Mouse (Mus musculus) spleen, adult 2 months (tissue): ENCODE measurements around the gene Prmt3. TPM values are rescaled to one million over a fixed set of nuclear protein-coding genes. Genes with fewer than 3 reads are reported as not detected.

Experiments
- DNase-seq, 2 experiments: peaks; one replicate each; pipeline versions ENCODE4 v3.0.0 to v3.0.0-alpha.2; 2012 to 2021; ENCODE audit warnings: low spot score in 2 of 2, low read depth in 1 of 2
- H3K27ac ChIP-seq: fragments of 200-500 bp; 2 replicates; pipeline ENCODE4 v1.5.1; 2012; ENCODE audit warnings: low read length, inconsistent platforms; ENCODE audit not compliant: insufficient read depth
- H3K27me3 ChIP-seq: fragments of 200-500 bp; 2 replicates; pipeline ENCODE4 v1.6.1; 2012; ENCODE audit warnings: mild to moderate bottlenecking, moderate library complexity, low read length, inconsistent platforms; ENCODE audit not compliant: control insufficient read depth, insufficient read depth
- H3K36me3 ChIP-seq: fragments of 200-500 bp; 2 replicates; pipeline ENCODE4 v1.6.1; 2012; ENCODE audit warnings: mild to moderate bottlenecking, low read length, inconsistent platforms; ENCODE audit not compliant: control insufficient read depth, insufficient read depth
- H3K4me1 ChIP-seq: fragments of 200-500 bp; 2 replicates; pipeline ENCODE4 v1.6.1; 2011; ENCODE audit warnings: inconsistent platforms; ENCODE audit not compliant: control insufficient read depth, insufficient read depth, insufficient read length
- H3K4me3 ChIP-seq: fragments of 200-500 bp; 2 replicates; pipeline ENCODE4 v1.5.1; 2011; ENCODE audit warnings: mild to moderate bottlenecking, inconsistent platforms; ENCODE audit not compliant: insufficient read depth, insufficient read length; ENCODE audit errors: extremely low read depth
- CTCF ChIP-seq: fragments of 200-500 bp; IDR thresholded peaks from 2 replicates; pipeline ENCODE4 v1.5.1; 2011; ENCODE audit warnings: mild to moderate bottlenecking, inconsistent platforms; ENCODE audit not compliant: insufficient read depth, insufficient read length, insufficient replicate concordance; ENCODE audit errors: extremely low read depth
- POLR2A ChIP-seq: fragments of 200-500 bp; IDR thresholded peaks from 2 replicates; pipeline ENCODE4 v1.6.1; 2011; ENCODE audit warnings: low read depth, low read length, inconsistent platforms
- WGBS: fragments of 180-500 bp; shearing (Covaris S2); methylation state at CpG from one replicate; pipeline ENCODE4 v1.1.7; 2018; 5-methylcytosine and 5-hydroxymethylcytosine counted together
- polyA plus RNA-seq: library from polyadenylated mRNA; depleted of rRNA; stranded (reverse); fragments of >200 nt; gene quantifications from 2 replicates; pipeline ENCODE4 v1.2.3, GENCODE M21; 2012

The Prmt3 gene
- polyA plus RNA-seq, 1 experiment = 17.1 TPM

GRCm38 (mm10) chr7:49809100-49809499, 31.0 kb downstream of the Prmt3 start:
- peaks cover 17% of the 10 kb centered on the region for H3K36me3 ChIP-seq
- H3K4me3 ChIP-seq = no peak overlapping the region
- WGBS = 94% methylated on average over 6 of the region's 6 CpGs
- TF ChIP-seq CTCF (no peak), POLR2A (no peak)
- no peak overlapping the region for H3K27ac ChIP-seq
- no peak for DNase-seq
- no peaks in the 10 kb centered on the region for H3K4me1 ChIP-seq
- H3K27me3 ChIP-seq = no peaks in the 10 kb centered on the region

GRCm38 (mm10) chr7:49809562-49809961, 31.4 kb downstream of the Prmt3 start:
- no peak overlapping the region for H3K27ac ChIP-seq
- H3K36me3 ChIP-seq = peaks cover 17% of the 10 kb centered on the region
- WGBS = 90% methylated on average over 3 of the region's 3 CpGs
- no peak overlapping the region for H3K4me3 ChIP-seq
- TF ChIP-seq POLR2A = no peak
- TF ChIP-seq CTCF = no peak
- H3K27me3 ChIP-seq = no peaks in the 10 kb centered on the region
- DNase-seq = no peak
- H3K4me1 ChIP-seq = no peaks in the 10 kb centered on the region

- 61% methylated on average over 4 of the region's 4 CpGs for WGBS
- DNase-seq = no peak
- peaks cover 18% of the 10 kb centered on the region for H3K36me3 ChIP-seq
- H3K4me1 ChIP-seq = no peaks in the 10 kb centered on the region
- H3K27me3 ChIP-seq = no peaks in the 10 kb centered on the region
- H3K4me3 ChIP-seq = no peak overlapping the region
- H3K27ac ChIP-seq = no peak overlapping the region
- TF ChIP-seq POLR2A (no peak), CTCF (no peak)
These were observed 33.2 kb downstream of the Prmt3 start for GRCm38 (mm10) chr7:49811346-49811745.

- H3K27ac ChIP-seq = no peak overlapping the region
- H3K4me3 ChIP-seq = no peak overlapping the region
- no peaks in the 10 kb centered on the region for H3K27me3 ChIP-seq
- WGBS = 89% methylated on average over 4 of the region's 4 CpGs
- no peak for TF ChIP-seq CTCF
- TF ChIP-seq POLR2A = no peak
- H3K4me1 ChIP-seq = peaks cover 3% of the 10 kb centered on the region
- H3K36me3 ChIP-seq = peaks cover 9% of the 10 kb centered on the region; the same call in 1 of the 2 replicates
- no peak for DNase-seq
These were observed 41.2 kb downstream of the Prmt3 start for GRCm38 (mm10) chr7:49819393-49819792.

GRCm38 (mm10) chr7:49821370-49821769, 43.2 kb downstream of the Prmt3 start:
- Histone ChIP-seq H3K4me1 (peaks cover 3% of the 10 kb centered on the region), H3K27me3 (no peaks in the 10 kb centered on the region), H3K4me3 (no peak overlapping the region), H3K36me3 (peaks cover 9% of the 10 kb centered on the region; the same call in 1 of the 2 replicates), H3K27ac (no peak overlapping the region)
- no peak for TF ChIP-seq POLR2A
- TF ChIP-seq CTCF = no peak
- DNase-seq = no peak
- whole genome bisulfite sequencing = 43% methylated on average over 1 of the region's 1 CpGs

GRCm38 (mm10) chr7:49822028-49822427, 43.9 kb downstream of the Prmt3 start:
- 38% methylated on average over 2 of the region's 2 CpGs for WGBS
- H3K4me1 ChIP-seq = peaks cover 3% of the 10 kb centered on the region
- no peak for TF ChIP-seq POLR2A
- TF ChIP-seq CTCF = no peak
- H3K27ac ChIP-seq = no peak overlapping the region
- DNase-seq = no peak
- peaks cover 13% of the 10 kb centered on the region for H3K36me3 ChIP-seq
- no peak overlapping the region for H3K4me3 ChIP-seq
- no peaks in the 10 kb centered on the region for H3K27me3 ChIP-seq

- 92% methylated on average over 4 of the region's 4 CpGs for WGBS
- no peak for DNase-seq
- Histone ChIP-seq H3K27ac (no peak overlapping the region), H3K27me3 (no peaks in the 10 kb centered on the region), H3K4me3 (no peak overlapping the region), H3K4me1 (peaks cover 3% of the 10 kb centered on the region), H3K36me3 (peaks cover 16% of the 10 kb centered on the region)
- no peak for TF ChIP-seq POLR2A
- no peak for TF ChIP-seq CTCF
These were observed 45.4 kb downstream of the Prmt3 start for GRCm38 (mm10) chr7:49823595-49823994.
